Mouse (Mus musculus) embryonic facial prominence, embryonic 15.5 days (tissue): ENCODE data around the gene Olfr51. TPM values are rescaled to one million over a fixed set of nuclear protein-coding genes. Genes with fewer than 3 reads are reported as not detected.
"Not testable (repeated sequence)": the region's sequence is repeated elsewhere in the genome, so short reads cannot be mapped to it uniquely, and the experiment has no call there.

Experiments
- ATAC-seq: fragments of 200-750 bp; cut with Nextera tagmentation; 2 replicates; pipeline ENCODE4 v1.8.0; 2017; ENCODE audit warnings: low read depth, moderate TSS enrichment; ENCODE audit not compliant: insufficient number of reproducible peaks, low FRiP score, low TSS enrichment
- H3K27ac ChIP-seq: fragments of 300-500 bp; sonication (generic); replicated peaks from 2 replicates; pipeline ENCODE4 v1.5.1; 2015; ENCODE audit warnings: mild to moderate bottlenecking, inconsistent platforms
- H3K27me3 ChIP-seq: fragments of 300-500 bp; sonication (generic); 2 replicates; pipeline ENCODE4 v1.6.1; 2015; ENCODE audit warnings: inconsistent platforms
- H3K36me3 ChIP-seq: fragments of 300-500 bp; sonication (generic); 2 replicates; pipeline ENCODE4 v1.6.1; 2015; ENCODE audit warnings: mild to moderate bottlenecking, inconsistent platforms
- H3K4me1 ChIP-seq: fragments of 300-500 bp; sonication (generic); 2 replicates; pipeline ENCODE4 v1.6.1; 2015; ENCODE audit warnings: inconsistent platforms
- H3K4me2 ChIP-seq: fragments of 300-500 bp; sonication (generic); replicated peaks from 2 replicates; pipeline ENCODE4 v1.6.1; 2015; ENCODE audit warnings: mild to moderate bottlenecking, inconsistent platforms
- H3K4me3 ChIP-seq: fragments of 300-500 bp; sonication (generic); replicated peaks from 2 replicates; pipeline ENCODE4 v1.5.1; 2015; ENCODE audit warnings: mild to moderate bottlenecking, inconsistent platforms
- H3K9ac ChIP-seq: fragments of 300-500 bp; sonication (generic); 2 replicates; pipeline ENCODE4 v1.6.1; 2015; ENCODE audit warnings: inconsistent platforms
- H3K9me3 ChIP-seq: fragments of 300-500 bp; sonication (generic); replicated peaks from 2 replicates; pipeline ENCODE4 v1.6.1; 2016; ENCODE audit warnings: inconsistent platforms
- WGBS: fragments of 180-500 bp; shearing (Covaris S2); methylation state at CpG from one replicate; pipeline ENCODE4 v1.1.7; 2015; 5-methylcytosine and 5-hydroxymethylcytosine counted together
- polyA plus RNA-seq: library from polyadenylated mRNA; unstranded; fragments of >200 nt; fragmentation: Nextera tagmentation; extraction: Ambion mirVana; gene quantifications from 2 replicates; pipeline ENCODE4 v1.2.1, GENCODE M21; 2015

The Olfr51 gene
- polyA plus RNA-seq = not detected in 2 replicates

- H3K4me3 ChIP-seq = no peak within 1 kb of the TSS
- no peaks in the 10 kb centered on the region for H3K4me1 ChIP-seq
- no peak within 1 kb of the TSS for H3K9ac ChIP-seq
- H3K9me3 ChIP-seq = no peaks in the 10 kb centered on the region
- H3K36me3 ChIP-seq = no peaks in the 10 kb centered on the region
- no peak within 1 kb of the TSS for H3K4me2 ChIP-seq
- ATAC-seq = no peak
- WGBS = 72% methylated on average over 5 of the region's 5 CpGs
- no peak within 1 kb of the TSS for H3K27ac ChIP-seq
- H3K27me3 ChIP-seq = no peaks in the 10 kb centered on the region
These were observed at the start of gene Olfr51 for GRCm38 (mm10) chr11:51003296-51003695. Olfr51 (plus strand) TSS chr11:51003596.

GRCm38 (mm10) chr11:50953665-50954064 lies 49.7 kb upstream of the Olfr51 start, which contains the start of gene Prop1:
Prop1 (minus strand) TSS chr11:50953765.
- no peak within 1 kb of the TSS for H3K4me3 ChIP-seq
- H3K4me2 ChIP-seq = no peak within 1 kb of the TSS
- no peak for ATAC-seq

GRCm38 (mm10) chr11:50964886-50965285 lies 38.5 kb upstream of the Olfr51 start:
- WGBS = 70% methylated on average over 2 of the region's 2 CpGs
- no peak overlapping the region for H3K4me3 ChIP-seq

More at GRCm38 (mm10) chr11:50953665-50954064, 49.7 kb upstream of the Olfr51 start, which contains the start of gene Prop1:
- no peaks in the 10 kb centered on the region for H3K4me1 ChIP-seq
- H3K9me3 ChIP-seq = no peaks in the 10 kb centered on the region
- no peak within 1 kb of the TSS for H3K9ac ChIP-seq
- WGBS = 66% methylated on average over 6 of the region's 6 CpGs
- H3K36me3 ChIP-seq = no peaks in the 10 kb centered on the region
- no peak within 1 kb of the TSS for H3K27ac ChIP-seq
- H3K27me3 ChIP-seq = no peaks in the 10 kb centered on the region

GRCm38 (mm10) chr11:50966230-50966629 lies 37.2 kb upstream of the Olfr51 start, which contains the start of gene Olfr1378:
Olfr1378 (plus strand) TSS chr11:50966530.
- no peaks in the 10 kb centered on the region for H3K9me3 ChIP-seq
- WGBS = 84% methylated on average over 11 of the region's 11 CpGs
- no peak within 1 kb of the TSS for H3K4me3 ChIP-seq

More at GRCm38 (mm10) chr11:50964886-50965285, 38.5 kb upstream of the Olfr51 start:
- no peak overlapping the region for H3K27ac ChIP-seq
- no peaks in the 10 kb centered on the region for H3K36me3 ChIP-seq
- ATAC-seq = no peak
- no peaks in the 10 kb centered on the region for H3K9me3 ChIP-seq
- no peak overlapping the region for H3K4me2 ChIP-seq
- no peak overlapping the region for H3K9ac ChIP-seq
- no peaks in the 10 kb centered on the region for H3K4me1 ChIP-seq
- no peaks in the 10 kb centered on the region for H3K27me3 ChIP-seq

GRCm38 (mm10) chr11:50977216-50977615 lies 26.2 kb upstream of the Olfr51 start:
- no peaks in the 10 kb centered on the region for H3K9me3 ChIP-seq
- no peak overlapping the region for H3K4me3 ChIP-seq
- no peak overlapping the region for H3K4me2 ChIP-seq
- ATAC-seq = no peak
- no peaks in the 10 kb centered on the region for H3K27me3 ChIP-seq
- 69% methylated on average over 4 of the region's 4 CpGs for WGBS
- H3K36me3 ChIP-seq = no peaks in the 10 kb centered on the region
- H3K9ac ChIP-seq = no peak overlapping the region
- no peak overlapping the region for H3K27ac ChIP-seq
- no peaks in the 10 kb centered on the region for H3K4me1 ChIP-seq

More at GRCm38 (mm10) chr11:50966230-50966629, 37.2 kb upstream of the Olfr51 start, which contains the start of gene Olfr1378:
- no peak within 1 kb of the TSS for H3K27ac ChIP-seq
- H3K36me3 ChIP-seq = no peaks in the 10 kb centered on the region
- no peak for ATAC-seq
- no peak within 1 kb of the TSS for H3K9ac ChIP-seq
- no peaks in the 10 kb centered on the region for H3K27me3 ChIP-seq
- H3K4me1 ChIP-seq = no peaks in the 10 kb centered on the region
- H3K4me2 ChIP-seq = no peak within 1 kb of the TSS

- no peak for ATAC-seq
- no peaks in the 10 kb centered on the region for H3K9me3 ChIP-seq
- no peaks in the 10 kb centered on the region for H3K4me1 ChIP-seq
- no peak within 1 kb of the TSS for H3K27ac ChIP-seq
- H3K36me3 ChIP-seq = no peaks in the 10 kb centered on the region
- 68% methylated on average over 5 of the region's 5 CpGs for WGBS
- no peak within 1 kb of the TSS for H3K4me3 ChIP-seq
- H3K27me3 ChIP-seq = no peaks in the 10 kb centered on the region
- H3K4me2 ChIP-seq = no peak within 1 kb of the TSS
- no peak within 1 kb of the TSS for H3K9ac ChIP-seq
These were observed 21.7 kb upstream of the Olfr51 start, which contains the start of gene Olfr1377 for GRCm38 (mm10) chr11:50981667-50982066. Olfr1377 (plus strand) TSS chr11:50981967.

GRCm38 (mm10) chr11:51011821-51012220 lies 8.4 kb downstream of the Olfr51 start:
- Histone ChIP-seq H3K27ac (no peak overlapping the region), H3K9me3 (no peaks in the 10 kb centered on the region), H3K9ac (no peak overlapping the region), H3K4me3 (no peak overlapping the region), H3K36me3 (no peaks in the 10 kb centered on the region), H3K27me3 (no peaks in the 10 kb centered on the region), H3K4me2 (no peak overlapping the region), H3K4me1 (no peaks in the 10 kb centered on the region)
- no peak for ATAC-seq
- WGBS = 60% methylated on average over 5 of the region's 5 CpGs

- Histone ChIP-seq H3K9ac (no peak within 1 kb of the TSS), H3K27ac (no peak within 1 kb of the TSS), H3K36me3 (no peaks in the 10 kb centered on the region), H3K27me3 (no peaks in the 10 kb centered on the region), H3K9me3 (no peaks in the 10 kb centered on the region), H3K4me1 (no peaks in the 10 kb centered on the region), H3K4me3 (no peak within 1 kb of the TSS), H3K4me2 (no peak within 1 kb of the TSS)
- WGBS = 63% methylated on average over 1 of the region's 1 CpGs
- ATAC-seq = no peak
These were observed 10.5 kb downstream of the Olfr51 start, which contains the start of gene Olfr54 for GRCm38 (mm10) chr11:51013936-51014335. Olfr54 (plus strand) TSS chr11:51014236.

- H3K4me2 ChIP-seq = no peak overlapping the region
- H3K36me3 ChIP-seq = no peaks in the 10 kb centered on the region
- H3K4me3 ChIP-seq = no peak overlapping the region
- H3K9me3 ChIP-seq = no peaks in the 10 kb centered on the region
- no peak overlapping the region for H3K9ac ChIP-seq
- no peaks in the 10 kb centered on the region for H3K4me1 ChIP-seq
- H3K27ac ChIP-seq = no peak overlapping the region
- no peak for ATAC-seq
- H3K27me3 ChIP-seq = no peaks in the 10 kb centered on the region
- 44% methylated on average over 2 of the region's 2 CpGs for WGBS
These were observed 12.9 kb downstream of the Olfr51 start for GRCm38 (mm10) chr11:51016341-51016740.

- not testable (repeated sequence) for H3K9me3 ChIP-seq, ATAC-seq, H3K4me2 ChIP-seq, H3K27ac ChIP-seq, H3K9ac ChIP-seq, H3K4me3 ChIP-seq, H3K27me3 ChIP-seq, H3K36me3 ChIP-seq, H3K4me1 ChIP-seq
- 94% methylated on average over 11 of the region's 11 CpGs for WGBS
These were observed 23.4 kb downstream of the Olfr51 start for GRCm38 (mm10) chr11:51026811-51027210.

GRCm38 (mm10) chr11:51029381-51029780 lies 26.0 kb downstream of the Olfr51 start:
- not testable (repeated sequence) for H3K27ac ChIP-seq, ATAC-seq, H3K36me3 ChIP-seq, H3K9me3 ChIP-seq, H3K4me2 ChIP-seq, H3K4me3 ChIP-seq, H3K9ac ChIP-seq, H3K4me1 ChIP-seq, H3K27me3 ChIP-seq
- WGBS = 77% methylated on average over 8 of the region's 8 CpGs

GRCm38 (mm10) chr11:51030225-51030624 lies 26.8 kb downstream of the Olfr51 start:
- no peak overlapping the region for H3K9ac ChIP-seq
- H3K4me1 ChIP-seq = no peaks in the 10 kb centered on the region
- 70% methylated on average over 2 of the region's 2 CpGs for WGBS
- H3K4me2 ChIP-seq = no peak overlapping the region
- no peak overlapping the region for H3K4me3 ChIP-seq
- H3K27me3 ChIP-seq = no peaks in the 10 kb centered on the region
- ATAC-seq = no peak
- no peaks in the 10 kb centered on the region for H3K36me3 ChIP-seq
- no peaks in the 10 kb centered on the region for H3K9me3 ChIP-seq
- no peak overlapping the region for H3K27ac ChIP-seq
